Mouse (Mus musculus) liver, adult 2 months (tissue): Measurements from ENCODE around the gene Boll.

Experiments
- CTCF ChIP-seq: fragments of 200-500 bp; IDR thresholded peaks from 2 replicates; pipeline ENCODE4 v1.5.1; 2011; ENCODE audit warnings: low read depth, low read length, control low read depth
- POLR2A ChIP-seq: fragments of 200-500 bp; IDR thresholded peaks from 2 replicates; pipeline ENCODE4 v1.6.1; 2011; ENCODE audit warnings: low read length, control low read depth; ENCODE audit not compliant: insufficient read depth; ENCODE audit errors: extremely low read depth

DNA sequence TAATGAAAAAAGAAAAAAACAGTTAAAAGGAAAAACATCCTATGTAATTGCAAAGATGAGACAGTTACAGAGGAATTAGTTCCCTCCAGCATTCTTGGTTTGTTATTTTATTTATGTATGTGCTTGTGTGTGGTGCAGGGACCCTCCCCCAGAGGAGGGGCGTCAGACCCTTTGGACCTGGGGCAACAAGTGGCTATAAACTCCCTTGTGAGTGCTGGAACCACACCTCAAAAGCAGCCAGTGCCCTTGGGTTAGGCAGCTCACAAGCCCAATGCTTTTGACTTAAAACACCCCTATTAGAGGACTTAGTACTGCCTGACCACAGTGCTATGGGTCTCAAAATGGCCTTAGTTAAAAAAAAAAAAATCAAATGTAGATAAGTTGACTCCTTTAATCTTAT is 135.9 kb downstream of the Boll start:
- no peak for TF ChIP-seq CTCF
- TF ChIP-seq POLR2A: no peak
